Mouse (Mus musculus) neutrophil, adult 5-6 weeks (primary cell): ENCODE results near the gene Adgrf3. TPM values are rescaled to one million over a fixed set of nuclear protein-coding genes. Genes with fewer than 3 reads are reported as not detected.

Source experiments
- ATAC-seq: fragments of 151-379, 151-347 bp; 2 replicates; pipeline ENCODE4 v1.8.0; 2017; ENCODE audit warnings: mild to moderate bottlenecking, moderate TSS enrichment; ENCODE audit not compliant: insufficient number of reproducible peaks, poor library complexity, low FRiP score, severe bottlenecking; ENCODE audit errors: extremely low read depth
- total RNA-seq: library from RNA; stranded (forward); fragments of 200-1000 nt; gene quantifications from 2 replicates; pipeline ENCODE4 v1.2.3, GENCODE M21; 2017

The Adgrf3 gene
- total RNA-seq, 1 experiment from 2014 or later, result not detected

GRCm38 (mm10) chr5:30154474-30155394, 50.8 kb downstream of the Adgrf3 start, which contains the start of the genes Hadha and Hadhb:
Gene Hadha (minus strand): TSS chr5:30155162.
Gene Hadhb (plus strand): TSS chr5:30155248.
- peak; percentile 91 for ATAC-seq

GRCm38 (mm10) chr5:30154013-30154412, 51.5 kb downstream of the Adgrf3 start:
- no peak for ATAC-seq

- ATAC-seq, result no peak
Measured at GRCm38 (mm10) chr5:30153222-30153621, 52.3 kb downstream of the Adgrf3 start.

- no peak for ATAC-seq
Measured at GRCm38 (mm10) chr5:30152413-30152812, 53.1 kb downstream of the Adgrf3 start.

GRCm38 (mm10) chr5:30152007-30152406, 53.5 kb downstream of the Adgrf3 start:
- ATAC-seq, result no peak

GRCm38 (mm10) chr5:30148133-30148920, 57.2 kb downstream of the Adgrf3 start:
- ATAC-seq, result no peak

- ATAC-seq, result no peak
Measured at GRCm38 (mm10) chr5:30146526-30146925, 59.0 kb downstream of the Adgrf3 start.

Other genes with a start within 250 kb of the Adgrf3 start
- gene Il6, start 192.6 kb downstream of the Adgrf3 start, total RNA-seq, result 1.0 and 1.1 TPM in 2 replicates
- 0.98 and 5.4 TPM in 2 replicates for gene Tyms, start 132.1 kb downstream of the Adgrf3 start, total RNA-seq
- not detected in 2 replicates for gene Garem2, start 100.6 kb downstream of the Adgrf3 start, total RNA-seq
- not detected in 2 replicates for gene 3110082J24Rik, start 99.6 kb downstream of the Adgrf3 start, total RNA-seq
- 106 and 107 TPM in 2 replicates for gene Hadha, start 50.6 kb downstream of the Adgrf3 start, total RNA-seq
- 54.9 and 63.0 TPM in 2 replicates for gene Hadhb, start 50.5 kb downstream of the Adgrf3 start, total RNA-seq
- 18.3 and 20.9 TPM in 2 replicates for gene Selenoi, start 26.9 kb upstream of the Adgrf3 start, total RNA-seq
- 1.2 TPM in 1 of 2 replicates, not detected in the other for gene Drc1, start 75.7 kb upstream of the Adgrf3 start, total RNA-seq